In the genomic region with DNA sequence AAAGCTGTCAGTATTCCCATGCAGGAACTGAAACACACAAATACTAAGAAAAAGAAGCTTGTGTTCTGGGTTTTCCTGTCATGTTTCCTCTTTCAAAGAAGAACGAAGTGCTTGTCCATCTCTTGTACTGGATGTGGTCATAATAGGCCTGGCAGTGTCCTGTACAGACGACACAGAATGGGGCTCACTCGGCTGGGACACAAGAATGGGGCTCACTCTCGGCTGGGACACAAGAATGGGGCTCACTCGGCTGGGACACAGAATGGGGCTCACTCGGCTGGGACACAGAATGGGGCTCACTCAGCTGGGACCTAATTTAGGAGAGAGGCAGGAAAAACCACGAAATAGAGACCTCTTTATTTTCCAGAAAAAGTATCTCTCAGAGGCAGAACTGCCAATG, we compare ENCODE assay signal across 23 mouse cellular contexts. TPM values are rescaled to one million over a fixed set of nuclear protein-coding genes. Genes with fewer than 3 reads are reported as not detected.
DNase-seq lines count a peak whose midpoint lies in the region; ATAC-seq and TF ChIP-seq lines count a peak whose summit lies in the region.
"Had no signal": no experiment of that assay in that cellular context is flagged by ENCODE, and none has a peak within 500 bp of the region (broad histone marks: within the 10 kb centered on the region; RNA-seq: fewer than 3 reads in every experiment).

No protein-coding gene starts in this region.

- no peak for TF ChIP-seq CTCF in heart, adult 2 months (IDR thresholded peaks at IDR 0.05)
- no peak for TF ChIP-seq CTCF in lung, postnatal 0 days (IDR thresholded peaks at IDR 0.05)
- no peak for TF ChIP-seq CTCF in olfactory bulb, adult 2 months (IDR thresholded peaks at IDR 0.05; ENCODE audit: insufficient read depth, low read depth, low read length)

- TF ChIP-seq POLR2A in heart, adult 2 months (IDR thresholded peaks at IDR 0.05; ENCODE audit: insufficient read depth, low read depth, low read length) = no peak
- TF ChIP-seq POLR2A in olfactory bulb, adult 2 months (IDR thresholded peaks at IDR 0.05; ENCODE audit: insufficient read depth, low read depth, low read length) = no peak

- peak overlapping the region; percentile 9; the same call in 1 of the 2 replicates for H3K4me3 ChIP-seq in heart, adult 2 months
- no peak overlapping the region for H3K4me3 ChIP-seq in lung, embryonic 16.5 days (ENCODE audit: low read length)
- H3K4me3 ChIP-seq in lung, postnatal 0 days (ENCODE audit: low read depth, low read length) = no peak overlapping the region
- peak overlapping the region; percentile 26; the same call in 1 of the 2 replicates for H3K4me3 ChIP-seq in liver, embryonic 13.5 days (replicated peaks)
- no peak overlapping the region for H3K4me3 ChIP-seq in olfactory bulb, adult 2 months (ENCODE audit: insufficient read depth, low read depth, low read length)
- H3K4me3 ChIP-seq: embryonic facial prominence, embryonic 15.5 days; forebrain, embryonic 12.5 days; midbrain, embryonic 15.5 days had no signal

- TF ChIP-seq EP300 in heart, adult 2 months (IDR thresholded peaks at IDR 0.05; ENCODE audit: insufficient read depth, low read depth, low read length) = no peak
- TF ChIP-seq EP300 in lung, postnatal 0 days (IDR thresholded peaks at IDR 0.05) = no peak

- ATAC-seq in lung, embryonic 16.5 days (ENCODE audit: low read depth) = no peak
- no peak for ATAC-seq in lung, postnatal 0 days
- no peak for ATAC-seq in liver, embryonic 13.5 days (ENCODE audit: low read depth)
- ATAC-seq: activated CD4-positive, CD25-positive, alpha-beta regulatory T cell, adult 4 months; hindbrain, postnatal 0 days; midbrain, embryonic 15.5 days; Patski had no signal

- peaks cover 36% of the 10 kb centered on the region for H3K36me3 ChIP-seq in heart, adult 2 months (ENCODE audit: control insufficient read depth, insufficient read depth, low read length)
- no peaks in the 10 kb centered on the region for H3K36me3 ChIP-seq in lung, embryonic 16.5 days (ENCODE audit: control insufficient read depth, insufficient read depth, low read length)
- no peaks in the 10 kb centered on the region for H3K36me3 ChIP-seq in lung, postnatal 0 days (ENCODE audit: insufficient read depth, low read length)
- no peaks in the 10 kb centered on the region for H3K36me3 ChIP-seq in liver, embryonic 13.5 days
- H3K36me3 ChIP-seq: embryonic facial prominence, embryonic 15.5 days; forebrain, embryonic 12.5 days; midbrain, embryonic 15.5 days had no signal

- no peaks in the 10 kb centered on the region for H3K79me2 ChIP-seq in heart, adult 2 months (replicated peaks; ENCODE audit: control insufficient read depth, insufficient read depth, low read length)

- no peak for DNase-seq in heart, adult 2 months
- no peak for DNase-seq in heart, postnatal 36 days
- no peak for DNase-seq in lung, postnatal 0 days (ENCODE audit: low spot score)
- DNase-seq in liver, embryonic 13.5 days = no peak
- no peak for DNase-seq in embryo, embryonic 10 days (ENCODE audit: low spot score)
- DNase-seq in adipocyte (ENCODE audit: low spot score) = no peak
- DNase-seq: adrenal gland, postnatal 25 days; cerebellum, adult 9-10 months; embryo, embryonic 11 days; kidney, adult 8-10 months; kidney, postnatal 4 days; lung, adult 18-20 months; lung, postnatal 4 days; retina, postnatal 1 day; right cerebral cortex, postnatal 4 days had no signal

- peaks cover 51% of the 10 kb centered on the region for H3K4me1 ChIP-seq in heart, adult 2 months (ENCODE audit: control insufficient read depth, insufficient read depth, low read length)
- peaks cover 38% of the 10 kb centered on the region for H3K4me1 ChIP-seq in lung, embryonic 16.5 days (replicated peaks; ENCODE audit: control insufficient read depth, insufficient read depth, low read length)
- peaks cover 21% of the 10 kb centered on the region; the same call in 1 of the 2 replicates for H3K4me1 ChIP-seq in lung, postnatal 0 days (ENCODE audit: insufficient read depth, low read depth, low read length)
- H3K4me1 ChIP-seq in liver, embryonic 13.5 days (replicated peaks) = peaks cover 100% of the 10 kb centered on the region
- peaks cover 34% of the 10 kb centered on the region for H3K4me1 ChIP-seq in olfactory bulb, adult 2 months (ENCODE audit: control insufficient read depth, insufficient read depth, low read length)
- H3K4me1 ChIP-seq: midbrain, embryonic 15.5 days had no signal

- H3K9ac ChIP-seq in heart, adult 2 months (ENCODE audit: low read depth, low read length) = no peak overlapping the region
- H3K9ac ChIP-seq in lung, embryonic 16.5 days (ENCODE audit: low read length) = no peak overlapping the region
- no peak overlapping the region for H3K9ac ChIP-seq in lung, postnatal 0 days (replicated peaks; ENCODE audit: low read depth)
- peak overlapping the region; percentile 67; the same call in 1 of the 2 replicates for H3K9ac ChIP-seq in liver, embryonic 13.5 days
- H3K9ac ChIP-seq: embryonic facial prominence, embryonic 15.5 days; forebrain, embryonic 12.5 days; midbrain, embryonic 15.5 days had no signal

- H3K4me2 ChIP-seq in lung, embryonic 16.5 days (ENCODE audit: low read depth, low read length) = no peak overlapping the region
- no peak overlapping the region for H3K4me2 ChIP-seq in lung, postnatal 0 days (replicated peaks; ENCODE audit: low read depth, low read length)
- peak overlapping the region; percentile 70 for H3K4me2 ChIP-seq in liver, embryonic 13.5 days
- H3K4me2 ChIP-seq: embryonic facial prominence, embryonic 15.5 days; forebrain, embryonic 12.5 days; midbrain, embryonic 15.5 days had no signal

- 33% methylated on average over 7 of the region's 7 CpGs for WGBS in heart, adult 2 months
- WGBS in lung, embryonic 16.5 days = 73% methylated on average over 7 of the region's 7 CpGs
- WGBS in lung, postnatal 0 days = 65% methylated on average over 7 of the region's 7 CpGs
- 47% methylated on average over 7 of the region's 7 CpGs for WGBS in liver, embryonic 13.5 days (ENCODE audit: insufficient replicate concordance)
- WGBS in olfactory bulb, adult 2 months = 52% methylated on average over 7 of the region's 7 CpGs

- H3K27me3 ChIP-seq in heart, adult 2 months (ENCODE audit: control insufficient read depth, insufficient read depth, low read length) = no peaks in the 10 kb centered on the region
- H3K27me3 ChIP-seq in lung, embryonic 16.5 days (ENCODE audit: control insufficient read depth, insufficient read depth, low read depth, low read length) = no peaks in the 10 kb centered on the region
- no peaks in the 10 kb centered on the region for H3K27me3 ChIP-seq in lung, postnatal 0 days (replicated peaks; ENCODE audit: insufficient read depth, low read length)
- no peaks in the 10 kb centered on the region for H3K27me3 ChIP-seq in liver, embryonic 13.5 days
- H3K27me3 ChIP-seq: embryonic facial prominence, embryonic 15.5 days; forebrain, embryonic 12.5 days; midbrain, embryonic 15.5 days; Patski had no signal

- H3K27ac ChIP-seq in heart, adult 2 months = peak overlapping the region; percentile 86
- peak overlapping the region; percentile 47; the same call in 1 of the 2 replicates for H3K27ac ChIP-seq in lung, embryonic 16.5 days (ENCODE audit: low read length)
- H3K27ac ChIP-seq in lung, postnatal 0 days (ENCODE audit: low read length) = no peak overlapping the region
- peak overlapping the region; percentile 92 for H3K27ac ChIP-seq in liver, embryonic 13.5 days
- peak overlapping the region; percentile 40; the same call in 1 of the 2 replicates for H3K27ac ChIP-seq in olfactory bulb, adult 2 months (ENCODE audit: insufficient read depth, low read depth, low read length)
- H3K27ac ChIP-seq: embryonic facial prominence, embryonic 15.5 days; forebrain, embryonic 12.5 days; hindbrain, postnatal 0 days; midbrain, embryonic 15.5 days had no signal

- intact Hi-C loops in heart, adult 2 months (cut with DNase I) = no loop called here
- intact Hi-C loops in heart, postnatal 36 days (cut with DNase I) = no loop called here

- H3K9me3 ChIP-seq in lung, embryonic 16.5 days (ENCODE audit: control insufficient read depth, low read length) = no peaks in the 10 kb centered on the region
- H3K9me3 ChIP-seq in lung, postnatal 0 days (ENCODE audit: low read length) = no peaks in the 10 kb centered on the region
- no peaks in the 10 kb centered on the region for H3K9me3 ChIP-seq in liver, embryonic 13.5 days (replicated peaks)
- H3K9me3 ChIP-seq: embryonic facial prominence, embryonic 15.5 days; forebrain, embryonic 12.5 days; midbrain, embryonic 15.5 days had no signal

RNA-seq across cellular contexts. Expression of a gene that starts 34.0 kb away (rescaled TPM):
- 100 to 1,000 TPM; 200 to 246 TPM for total RNA-seq in heart, adult 2 months (2021)
- 111 and 169 TPM in 2 replicates for polyA plus RNA-seq in heart, adult 2 months (2012; rRNA removed)
- 100 to 1,000 TPM; 174 to 191 TPM for total RNA-seq in heart, postnatal 36 days (2021)
- 71.4 and 73.6 TPM in 2 replicates for polyA plus RNA-seq in lung, embryonic 16.5 days (2015; fragmentation: Nextera tagmentation; extraction: Ambion mirVana)
- 46.7 and 51.7 TPM in 2 replicates for polyA plus RNA-seq in lung, postnatal 0 days (2015; fragmentation: Nextera tagmentation; extraction: Ambion mirVana)
- 45.0 and 58.2 TPM in 2 replicates for polyA plus RNA-seq in liver, embryonic 13.5 days (2015; fragmentation: Nextera tagmentation; extraction: Ambion mirVana)
- 149 TPM in 1 of 2 replicates, not detected in the other for polyA plus RNA-seq in olfactory bulb, adult 2 months (2012; ENCODE audit: insufficient read depth, insufficient read length, low replicate concordance, missing spikeins)

Comparison
In these comparisons a context has a peak if more than half of its experiments do, and no peak if none do; other contexts are left out.
1. H3K4me3 ChIP-seq: peak in heart, adult 2 months (single experiment) and liver, embryonic 13.5 days (single experiment); none in lung, embryonic 16.5 days (single experiment), lung, postnatal 0 days (single experiment) and olfactory bulb, adult 2 months (single experiment).